Mouse (Mus musculus): ENCODE results near the gene Abl2. TPM values are rescaled to one million over a fixed set of nuclear protein-coding genes. Genes with fewer than 3 reads are reported as not detected.
"Not testable (repeated sequence)": the region's sequence is repeated elsewhere in the genome, so short reads cannot be mapped to it uniquely, and the experiment has no call there.

The Abl2 gene
- polyA plus RNA-seq, 1 experiment from 2014 or later, result 5.3 TPM

DNA sequence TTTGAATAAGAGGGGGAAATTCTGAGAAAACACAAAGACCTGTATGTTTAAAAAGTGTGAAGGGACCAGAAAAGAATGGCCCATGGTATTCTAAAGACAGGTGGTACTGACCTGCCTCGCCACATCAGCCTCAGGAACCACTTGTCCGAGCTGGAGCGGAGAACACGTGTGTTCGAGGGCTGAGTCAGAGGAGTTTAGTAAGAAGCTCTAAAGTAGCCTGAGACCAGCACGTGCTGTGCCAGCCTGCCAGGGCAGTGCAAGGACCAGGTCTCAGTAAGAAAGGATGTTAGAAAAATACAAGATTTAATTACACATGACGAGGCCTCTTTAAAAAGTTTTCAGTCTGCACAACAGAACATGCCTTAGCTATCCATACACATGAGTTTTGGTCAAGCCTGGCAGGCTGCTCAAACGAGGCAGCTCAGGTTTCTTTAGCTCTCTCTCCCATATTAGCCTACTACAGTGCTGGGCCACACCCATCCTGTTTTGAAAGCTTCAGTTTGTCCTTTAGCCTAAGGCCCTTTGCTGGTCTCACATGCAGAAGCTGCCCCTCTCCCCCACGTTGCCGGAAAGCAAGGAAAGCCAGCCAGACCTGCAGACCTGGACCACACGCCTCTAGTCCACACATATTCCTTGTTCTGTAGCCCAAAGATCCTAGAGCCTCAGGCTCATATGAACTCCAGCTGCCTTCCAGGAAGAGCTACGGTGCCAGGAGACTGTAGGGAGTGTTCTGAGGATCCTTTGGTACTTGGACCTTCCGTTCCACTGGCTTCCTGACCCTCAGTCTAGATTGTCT is 96.3 kb downstream of the Abl2 start:
- H3K9ac ChIP-seq (ENCODE audit: low read depth, low read length), result no peak overlapping the region
- H3K27ac ChIP-seq (ENCODE audit: low read depth, low read length), result no peak overlapping the region
- no peak overlapping the region for H3K4me3 ChIP-seq (ENCODE audit: low read length)
- no peak for ATAC-seq
- no peaks in the 10 kb centered on the region for H3K36me3 ChIP-seq (ENCODE audit: control insufficient read depth, insufficient read depth, low read length)
- H3K9me3 ChIP-seq (ENCODE audit: control insufficient read depth, low read length), result no peaks in the 10 kb centered on the region
- no peak overlapping the region for H3K4me2 ChIP-seq (ENCODE audit: low read length)
- WGBS, result 88% methylated on average over 13 of the region's 13 CpGs
- no peaks in the 10 kb centered on the region for H3K27me3 ChIP-seq (replicated peaks; ENCODE audit: control insufficient read depth, insufficient read depth, low read length)
- H3K4me1 ChIP-seq (ENCODE audit: control insufficient read depth, insufficient read depth, low read depth, low read length), result no peaks in the 10 kb centered on the region

DNA sequence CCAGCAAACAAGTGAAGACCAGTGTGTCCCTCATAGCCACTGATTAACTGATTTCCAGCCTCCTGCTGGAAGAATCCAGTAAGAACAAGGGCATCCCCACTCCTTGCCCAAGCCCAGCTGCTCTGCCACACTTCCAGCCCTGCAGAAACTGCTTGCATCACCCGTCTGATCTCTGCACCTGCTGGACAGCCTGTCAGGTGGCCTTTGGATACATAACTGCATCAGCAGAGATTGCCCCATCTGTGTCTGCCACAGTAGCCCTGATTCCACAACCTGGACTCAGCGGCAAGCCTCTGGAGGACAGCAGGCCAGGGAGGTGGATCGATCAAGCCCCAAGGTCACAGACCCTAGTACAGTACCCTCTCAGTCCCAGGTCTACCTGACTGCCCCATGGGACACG is 98.9 kb downstream of the Abl2 start:
- Histone ChIP-seq H3K27me3 (replicated peaks; ENCODE audit: control insufficient read depth, insufficient read depth, low read length) (no peaks in the 10 kb centered on the region), H3K36me3 (ENCODE audit: control insufficient read depth, insufficient read depth, low read length) (no peaks in the 10 kb centered on the region), H3K9ac (ENCODE audit: low read depth, low read length) (no peak overlapping the region), H3K4me3 (ENCODE audit: low read length) (no peak overlapping the region), H3K27ac (ENCODE audit: low read depth, low read length) (no peak overlapping the region), H3K4me1 (ENCODE audit: control insufficient read depth, insufficient read depth, low read depth, low read length) (no peaks in the 10 kb centered on the region), H3K4me2 (ENCODE audit: low read length) (no peak overlapping the region), H3K9me3 (ENCODE audit: control insufficient read depth, low read length) (no peaks in the 10 kb centered on the region)
- no peak for ATAC-seq
- 94% methylated on average over 4 of the region's 4 CpGs for WGBS

- Histone ChIP-seq H3K4me1 (ENCODE audit: control insufficient read depth, insufficient read depth, low read depth, low read length) (no peaks in the 10 kb centered on the region), H3K4me3 (ENCODE audit: low read length) (no peak overlapping the region), H3K9me3 (ENCODE audit: control insufficient read depth, low read length) (no peaks in the 10 kb centered on the region), H3K36me3 (ENCODE audit: control insufficient read depth, insufficient read depth, low read length) (no peaks in the 10 kb centered on the region), H3K9ac (ENCODE audit: low read depth, low read length) (no peak overlapping the region), H3K4me2 (ENCODE audit: low read length) (no peak overlapping the region), H3K27ac (ENCODE audit: low read depth, low read length) (no peak overlapping the region), H3K27me3 (replicated peaks; ENCODE audit: control insufficient read depth, insufficient read depth, low read length) (no peaks in the 10 kb centered on the region)
- WGBS, result 83% methylated on average over 5 of the region's 5 CpGs
- no peak for ATAC-seq
These were observed 100.1 kb downstream of the Abl2 start for GRCm38 (mm10) chr1:156658676-156659075.

DNA sequence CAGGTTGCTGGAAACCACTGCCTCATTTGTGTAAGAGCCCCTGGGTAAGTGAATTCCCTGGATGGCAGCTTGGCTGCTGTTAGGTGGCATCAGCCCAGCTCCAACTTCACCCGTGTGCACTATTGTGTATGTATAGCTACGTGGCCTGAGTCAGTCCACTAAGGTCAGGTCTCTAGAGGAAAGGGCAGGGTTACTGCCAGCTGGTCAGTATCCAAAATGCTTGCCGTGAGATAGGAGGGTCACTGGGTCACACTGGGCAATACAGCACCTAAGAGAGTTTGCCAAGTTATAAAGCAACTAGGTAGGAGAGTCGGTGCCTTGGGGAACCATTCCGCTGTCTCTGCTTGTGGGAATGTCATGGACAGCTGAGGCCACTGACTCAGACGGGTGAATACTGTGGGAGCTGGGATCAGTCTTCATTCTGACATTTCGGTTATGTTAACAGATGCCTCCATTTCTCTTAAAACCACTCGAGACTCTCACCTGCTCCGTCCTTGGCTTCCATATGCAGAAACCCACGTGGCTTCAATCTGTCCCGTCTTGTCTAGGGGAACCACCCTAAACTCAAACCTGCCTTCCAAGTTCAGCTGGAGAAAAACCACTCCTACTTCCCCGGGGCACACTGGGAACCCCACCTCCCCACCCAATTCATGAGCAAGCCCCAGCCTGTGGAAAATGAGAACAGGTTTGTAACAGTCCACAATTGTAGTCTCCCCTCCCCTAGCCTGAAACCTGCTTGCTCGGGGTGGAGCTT is 101.5 kb downstream of the Abl2 start:
- no peaks in the 10 kb centered on the region for H3K4me1 ChIP-seq (ENCODE audit: control insufficient read depth, insufficient read depth, low read depth, low read length)
- 86% methylated on average over 13 of the region's 13 CpGs for WGBS
- no peaks in the 10 kb centered on the region for H3K9me3 ChIP-seq (ENCODE audit: control insufficient read depth, low read length)
- no peak overlapping the region for H3K27ac ChIP-seq (ENCODE audit: low read depth, low read length)
- no peak for ATAC-seq
- no peaks in the 10 kb centered on the region for H3K36me3 ChIP-seq (ENCODE audit: control insufficient read depth, insufficient read depth, low read length)
- H3K27me3 ChIP-seq (replicated peaks; ENCODE audit: control insufficient read depth, insufficient read depth, low read length), result no peaks in the 10 kb centered on the region
- no peak overlapping the region for H3K9ac ChIP-seq (ENCODE audit: low read depth, low read length)
- H3K4me2 ChIP-seq (ENCODE audit: low read length), result no peak overlapping the region
- no peak overlapping the region for H3K4me3 ChIP-seq (ENCODE audit: low read length)

- not testable (repeated sequence) for H3K4me2 ChIP-seq (ENCODE audit: low read length); H3K9me3 ChIP-seq (ENCODE audit: control insufficient read depth, low read length); H3K27me3 ChIP-seq (replicated peaks; ENCODE audit: control insufficient read depth, insufficient read depth, low read length); H3K9ac ChIP-seq (ENCODE audit: low read depth, low read length); H3K4me3 ChIP-seq (ENCODE audit: low read length); H3K27ac ChIP-seq (ENCODE audit: low read depth, low read length); H3K4me1 ChIP-seq (ENCODE audit: control insufficient read depth, insufficient read depth, low read depth, low read length); H3K36me3 ChIP-seq (ENCODE audit: control insufficient read depth, insufficient read depth, low read length); ATAC-seq
- WGBS, result 79% methylated on average over 20 of the region's 21 CpGs
These were observed 102.2 kb downstream of the Abl2 start for GRCm38 (mm10) chr1:156660660-156661236.

DNA sequence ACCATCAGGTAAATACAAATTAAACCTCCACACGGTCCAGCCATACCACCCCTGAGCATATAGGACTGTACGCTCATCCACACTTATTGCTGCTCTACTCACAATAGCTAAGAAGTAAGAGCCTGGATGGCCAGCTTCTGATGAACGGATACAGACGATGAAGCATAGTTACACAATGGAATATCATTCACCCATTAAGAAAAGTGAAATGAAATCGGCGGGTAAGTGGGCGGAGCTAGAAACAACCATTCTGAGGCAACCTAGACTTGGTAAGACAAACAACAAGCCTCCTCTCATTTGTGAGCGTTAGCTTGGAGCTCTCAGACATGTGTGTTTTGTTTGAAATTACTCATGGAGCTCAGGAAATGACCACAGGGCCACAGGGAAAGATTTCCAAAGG is 107.2 kb downstream of the Abl2 start:
- WGBS, result 89% methylated on average over 8 of the region's 8 CpGs
- Histone ChIP-seq H3K27me3 (replicated peaks; ENCODE audit: control insufficient read depth, insufficient read depth, low read length) (no peaks in the 10 kb centered on the region), H3K4me2 (ENCODE audit: low read length) (no peak overlapping the region), H3K4me3 (ENCODE audit: low read length) (no peak overlapping the region), H3K9me3 (ENCODE audit: control insufficient read depth, low read length) (no peaks in the 10 kb centered on the region), H3K4me1 (ENCODE audit: control insufficient read depth, insufficient read depth, low read depth, low read length) (no peaks in the 10 kb centered on the region), H3K9ac (ENCODE audit: low read depth, low read length) (no peak overlapping the region), H3K36me3 (ENCODE audit: control insufficient read depth, insufficient read depth, low read length) (no peaks in the 10 kb centered on the region), H3K27ac (ENCODE audit: low read depth, low read length) (no peak overlapping the region)
- no peak for ATAC-seq

- Histone ChIP-seq H3K27ac (ENCODE audit: low read depth, low read length) (no peak overlapping the region), H3K27me3 (replicated peaks; ENCODE audit: control insufficient read depth, insufficient read depth, low read length) (no peaks in the 10 kb centered on the region)
- 89% methylated on average over 23 of the region's 23 CpGs for WGBS
These were observed 108.7 kb downstream of the Abl2 start for GRCm38 (mm10) chr1:156667141-156667926.

GRCm38 (mm10) chr1:156668602-156669001 is 110.0 kb downstream of the Abl2 start:
- H3K4me2 ChIP-seq (ENCODE audit: low read length), result no peak overlapping the region
- H3K4me1 ChIP-seq (ENCODE audit: control insufficient read depth, insufficient read depth, low read depth, low read length), result peaks cover 4% of the 10 kb centered on the region
- no peaks in the 10 kb centered on the region for H3K36me3 ChIP-seq (ENCODE audit: control insufficient read depth, insufficient read depth, low read length)
- H3K27me3 ChIP-seq (replicated peaks; ENCODE audit: control insufficient read depth, insufficient read depth, low read length), result 0 out of 2 replicates have a peak, but pooled peaks cover 2% of the 10 kb centered on the region
- no peak for ATAC-seq
- no peak overlapping the region for H3K27ac ChIP-seq (ENCODE audit: low read depth, low read length)
- H3K9ac ChIP-seq (ENCODE audit: low read depth, low read length), result no peak overlapping the region
- 37% methylated on average over 5 of the region's 5 CpGs for WGBS
- H3K4me3 ChIP-seq (ENCODE audit: low read length), result no peak overlapping the region
- H3K9me3 ChIP-seq (ENCODE audit: control insufficient read depth, low read length), result no peaks in the 10 kb centered on the region

More at GRCm38 (mm10) chr1:156667141-156667926, 108.7 kb downstream of the Abl2 start:
- no peaks in the 10 kb centered on the region for H3K4me1 ChIP-seq (ENCODE audit: control insufficient read depth, insufficient read depth, low read depth, low read length)
- H3K36me3 ChIP-seq (ENCODE audit: control insufficient read depth, insufficient read depth, low read length), result no peaks in the 10 kb centered on the region
- no peak overlapping the region for H3K9ac ChIP-seq (ENCODE audit: low read depth, low read length)
- H3K9me3 ChIP-seq (ENCODE audit: control insufficient read depth, low read length), result no peaks in the 10 kb centered on the region
- no peak overlapping the region for H3K4me3 ChIP-seq (ENCODE audit: low read length)
- no peak for ATAC-seq
- H3K4me2 ChIP-seq (ENCODE audit: low read length), result no peak overlapping the region

All from hindbrain, embryonic 16.5 days (tissue).